Mouse (Mus musculus) hindlimb bud, embryonic 11.5 days (tissue): ENCODE measurements around the gene Glis3.

Experiments
- DNase-seq: peaks from one replicate; pipeline ENCODE4 v3.0.0-alpha.2; 2012; ENCODE audit warnings: low read depth, low spot score; ENCODE audit errors: extremely low spot score

Gene Glis3

DNA sequence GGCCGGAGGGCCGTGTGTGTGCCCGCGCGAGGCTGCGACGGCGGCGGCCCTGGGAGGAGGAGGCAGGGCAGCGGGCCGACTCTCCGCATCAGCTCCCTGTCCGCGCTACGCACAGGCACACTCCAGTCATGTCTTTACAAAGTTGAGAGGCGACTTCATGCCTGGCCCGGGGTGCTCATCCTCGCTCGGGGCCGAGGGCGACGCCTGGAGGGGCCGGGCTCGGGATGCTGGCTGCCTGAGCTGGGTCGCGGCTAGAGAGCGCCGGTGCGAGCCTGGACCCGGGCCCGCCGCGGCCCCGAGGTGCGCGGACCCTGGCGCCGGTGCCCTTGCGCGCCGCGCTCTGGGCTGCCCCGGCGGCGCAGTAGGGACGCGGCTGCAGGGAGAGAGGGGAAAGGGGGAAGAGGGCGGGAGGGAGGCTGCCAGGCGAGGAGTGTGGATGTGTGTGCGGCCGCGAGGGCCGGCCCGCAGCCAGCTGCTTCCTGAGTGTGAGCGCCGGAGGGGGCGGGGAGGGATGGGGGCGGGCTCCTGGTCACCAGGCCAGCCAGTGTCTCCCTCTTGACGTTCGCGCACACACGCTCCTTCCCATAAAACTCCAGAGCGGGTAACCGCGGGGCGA lies at the start of gene Glis3:
Gene Glis3, minus strand, starts transcription at position 302 of the 616 bp plus-strand sequence.
- no peak for DNase-seq

- DNase-seq, result peak; percentile 47
Measured at GRCm38 (mm10) chr19:28726161-28726880, 46.4 kb upstream of the Glis3 start.

- no peak for DNase-seq
Measured at GRCm38 (mm10) chr19:28724641-28725040, 44.8 kb upstream of the Glis3 start.

- DNase-seq, result no peak
Measured at GRCm38 (mm10) chr19:28722626-28723025, 42.7 kb upstream of the Glis3 start.

DNA sequence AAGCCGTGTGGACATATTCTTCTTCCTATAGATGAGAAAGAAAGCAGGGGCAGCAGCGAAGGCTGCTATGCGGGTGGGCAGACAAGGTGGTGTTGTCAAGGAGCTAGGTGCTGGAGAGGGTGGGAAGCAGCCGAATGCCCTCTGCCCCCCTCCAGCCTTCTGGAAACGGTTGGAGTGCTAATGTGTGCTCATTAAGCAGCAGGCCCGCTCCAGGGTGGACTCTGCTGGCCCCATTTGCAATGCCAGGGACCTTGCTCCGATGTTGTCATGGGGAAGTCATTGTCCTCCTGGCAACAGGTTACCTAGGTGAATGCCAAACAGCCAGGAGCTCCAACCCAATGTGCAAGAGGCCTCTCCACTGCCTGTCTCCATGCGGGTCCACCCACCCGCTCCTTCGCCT lies 42.0 kb upstream of the Glis3 start:
- no peak for DNase-seq

DNA sequence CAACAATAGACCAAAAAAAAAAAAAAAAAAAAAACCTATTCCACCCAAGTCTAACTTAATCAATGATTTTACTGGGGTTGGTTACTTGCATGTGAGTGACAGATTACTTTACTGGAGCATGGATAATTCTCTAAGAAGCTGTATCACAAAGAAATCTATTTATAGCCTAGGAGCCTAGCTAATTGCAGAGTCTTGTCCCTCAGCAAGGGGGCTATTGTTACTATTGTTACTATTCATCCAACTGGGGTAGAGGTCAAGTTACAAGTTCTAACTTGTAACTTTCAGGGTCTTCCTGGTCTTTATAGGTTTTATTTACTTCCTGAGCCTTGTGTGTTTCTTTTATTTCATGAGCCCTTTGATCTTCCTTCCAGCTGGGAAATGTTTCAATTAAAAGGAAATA lies 40.1 kb upstream of the Glis3 start:
- no peak for DNase-seq

GRCm38 (mm10) chr19:28714674-28715073 lies 34.8 kb upstream of the Glis3 start:
- no peak for DNase-seq

DNA sequence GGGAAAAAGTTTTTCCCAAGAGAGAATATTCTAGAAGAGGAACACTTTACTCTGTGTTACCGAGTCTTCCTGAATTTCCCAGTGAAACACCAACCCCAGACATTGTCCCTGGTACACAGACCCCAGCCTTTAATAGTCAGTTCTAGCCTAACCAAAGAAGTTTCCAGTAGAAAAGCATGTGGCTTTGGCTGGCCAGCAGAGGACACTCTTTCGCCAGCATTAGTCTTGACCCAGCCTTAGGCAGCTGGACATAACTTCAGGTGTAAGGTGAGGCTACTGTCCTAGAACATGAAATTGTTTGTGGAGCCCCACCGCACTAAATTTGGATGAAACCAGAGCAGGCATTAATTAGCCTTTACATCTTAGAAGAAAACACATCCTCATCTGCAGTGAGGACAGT lies 17.8 kb upstream of the Glis3 start:
- DNase-seq, result no peak

DNA sequence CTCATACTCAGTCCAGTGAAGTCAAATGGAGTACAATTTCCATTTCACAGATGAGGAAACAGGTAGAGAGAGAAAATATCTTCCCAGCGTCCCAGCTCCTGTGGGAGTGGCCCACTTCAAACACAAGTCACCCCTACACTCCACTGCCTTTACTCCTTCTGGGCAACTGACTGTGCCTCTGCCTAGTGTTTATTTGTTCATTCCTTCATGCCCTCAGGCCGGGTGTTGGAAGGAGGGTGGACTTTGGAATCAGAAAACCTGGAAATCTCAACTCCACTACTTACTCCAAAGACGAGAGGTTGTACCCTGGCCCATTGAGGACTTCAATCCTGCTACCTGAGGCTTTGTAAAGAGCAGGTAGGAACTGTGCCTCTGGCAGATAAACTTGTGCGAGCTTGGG lies 6.5 kb upstream of the Glis3 start:
- no peak for DNase-seq

GRCm38 (mm10) chr19:28685484-28685883 lies 5.6 kb upstream of the Glis3 start:
- DNase-seq, result no peak

GRCm38 (mm10) chr19:28684347-28684746 lies 4.5 kb upstream of the Glis3 start:
- DNase-seq, result no peak

GRCm38 (mm10) chr19:28683346-28683745 lies 3.5 kb upstream of the Glis3 start:
- no peak for DNase-seq

DNA sequence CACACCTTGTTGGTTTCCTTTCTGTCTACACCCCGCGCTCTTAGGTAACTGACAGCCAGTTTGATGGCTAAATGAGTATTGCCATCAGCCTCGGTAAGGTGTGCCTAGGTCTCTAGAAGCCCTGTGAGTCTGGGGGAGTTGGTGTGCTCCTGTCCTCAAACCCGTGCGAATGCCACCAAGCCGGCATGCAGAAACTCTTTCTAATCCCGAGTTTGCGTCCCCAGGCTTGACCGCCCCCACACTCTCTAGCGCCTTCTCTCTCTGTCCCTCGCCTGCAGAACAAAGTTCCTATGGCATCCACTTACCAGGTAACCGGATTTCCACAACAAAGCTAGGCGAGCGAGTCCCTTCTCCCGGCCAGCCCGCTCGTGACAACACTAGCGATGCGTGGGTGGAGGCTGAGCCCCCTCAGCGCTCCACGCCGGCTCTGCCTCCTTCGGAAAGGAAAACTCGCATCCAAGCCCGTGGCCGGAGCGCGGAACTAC lies 544 bp downstream of the Glis3 start:
- no peak for DNase-seq

DNA sequence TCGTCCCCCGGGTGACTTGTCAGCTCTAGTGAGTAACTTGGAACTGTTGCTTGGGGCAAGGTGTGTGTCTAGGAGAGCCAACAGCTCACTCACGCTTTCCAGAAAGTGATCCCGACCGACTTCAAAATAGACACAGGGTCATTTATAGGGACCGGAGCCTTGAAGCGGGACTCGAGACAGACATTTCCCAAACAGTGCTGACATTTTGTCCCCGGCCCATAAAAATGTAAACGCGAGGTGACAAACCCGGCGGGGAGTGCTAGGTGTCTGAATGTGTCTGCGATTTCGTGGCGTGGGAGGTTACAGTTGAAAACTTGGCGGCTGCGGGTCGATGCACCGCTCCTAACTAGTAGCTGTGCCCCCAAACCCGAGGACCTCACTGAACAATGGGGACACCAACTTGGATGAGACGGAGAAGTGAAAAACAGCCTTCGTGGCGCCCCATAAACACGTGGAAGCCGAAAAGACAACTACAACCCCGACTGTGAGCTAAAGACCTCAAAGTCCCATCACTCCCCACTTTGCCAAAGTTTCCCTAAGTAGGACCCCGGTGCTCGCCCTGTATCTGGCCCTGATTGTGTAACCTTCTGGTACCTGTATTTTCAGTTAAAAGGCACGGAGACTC lies 1.1 kb downstream of the Glis3 start:
- no peak for DNase-seq

GRCm38 (mm10) chr19:28677728-28678438 lies 2.0 kb downstream of the Glis3 start:
- DNase-seq, result no peak

GRCm38 (mm10) chr19:28677045-28677727 lies 2.7 kb downstream of the Glis3 start:
- no peak for DNase-seq

- no peak for DNase-seq
Measured at GRCm38 (mm10) chr19:28663781-28664180, 16.1 kb downstream of the Glis3 start.

DNA sequence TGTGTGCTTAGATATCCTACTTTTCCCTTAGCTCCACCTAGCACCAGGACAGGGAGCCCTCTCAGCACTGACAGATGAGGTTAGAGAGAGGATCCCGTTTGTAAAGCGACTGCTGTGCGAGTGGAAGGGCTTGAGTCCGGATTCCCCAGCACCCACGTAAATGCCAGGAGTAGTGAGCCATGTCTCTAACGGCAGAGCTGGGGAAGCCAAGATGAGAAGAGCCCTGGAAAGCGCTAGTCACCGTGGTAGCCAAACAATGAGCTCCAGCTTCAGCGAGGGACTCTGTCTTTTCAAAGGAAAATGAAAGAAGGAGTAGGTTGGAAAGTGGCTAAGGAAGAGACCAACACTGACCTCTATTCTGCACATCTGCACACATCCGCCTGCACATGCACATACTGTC lies 16.7 kb downstream of the Glis3 start:
- no peak for DNase-seq

- DNase-seq, result no peak
Measured at GRCm38 (mm10) chr19:28662474-28662873, 17.4 kb downstream of the Glis3 start.

GRCm38 (mm10) chr19:28660912-28661311 lies 19.0 kb downstream of the Glis3 start:
- no peak for DNase-seq

- no peak for DNase-seq
Measured at GRCm38 (mm10) chr19:28657686-28658195, 22.1 kb downstream of the Glis3 start.
